Mouse (Mus musculus) stomach, embryonic 14.5 days (tissue): ENCODE data around the gene Glp1r. TPM values are rescaled to one million over a fixed set of nuclear protein-coding genes. Genes with fewer than 3 reads are reported as not detected.

Experiments
- ATAC-seq: fragments of 200-750 bp; cut with Nextera tagmentation; 2 replicates; pipeline ENCODE4 v1.8.0; 2017; ENCODE audit warnings: low read depth, moderate TSS enrichment; ENCODE audit not compliant: insufficient number of reproducible peaks, insufficient read depth, low FRiP score
- H3K27ac ChIP-seq: fragments of 300-500 bp; sonication (generic); 2 replicates; pipeline ENCODE4 v1.5.1; 2014; ENCODE audit warnings: mild to moderate bottlenecking, low read length, moderate library complexity, mixed read lengths
- H3K27me3 ChIP-seq: fragments of 300-500 bp; sonication (generic); 2 replicates; pipeline ENCODE4 v1.6.1; 2014; ENCODE audit warnings: low read length, control low read depth, mixed read lengths; ENCODE audit not compliant: control insufficient read depth, insufficient read depth
- H3K36me3 ChIP-seq: fragments of 300-500 bp; sonication (generic); 2 replicates; pipeline ENCODE4 v1.6.1; 2014; ENCODE audit warnings: mild to moderate bottlenecking, control low read depth, low read length, moderate library complexity, mixed read lengths; ENCODE audit not compliant: control insufficient read depth, insufficient read depth
- H3K4me1 ChIP-seq: fragments of 300-500 bp; sonication (generic); 2 replicates; pipeline ENCODE4 v1.6.1; 2014; ENCODE audit warnings: low read length, control low read depth, mixed read lengths; ENCODE audit not compliant: control insufficient read depth, insufficient read depth
- H3K4me2 ChIP-seq: fragments of 300-500 bp; sonication (generic); replicated peaks from 2 replicates; pipeline ENCODE4 v1.6.1; 2014; ENCODE audit warnings: low read depth, low read length, control low read depth
- H3K4me3 ChIP-seq: fragments of 300-500 bp; sonication (generic); 2 replicates; pipeline ENCODE4 v1.5.1; 2014; ENCODE audit warnings: low read depth, low read length, control low read depth
- H3K9ac ChIP-seq: fragments of 300-500 bp; sonication (generic); replicated peaks from 2 replicates; pipeline ENCODE4 v1.6.1; 2014; ENCODE audit warnings: low read depth, mild to moderate bottlenecking, control low read depth, low read length, moderate library complexity, mixed read lengths
- H3K9me3 ChIP-seq: fragments of 300-500 bp; sonication (generic); 2 replicates; pipeline ENCODE4 v1.6.1; 2016; ENCODE audit warnings: low read depth, low read length, control low read depth; ENCODE audit not compliant: control insufficient read depth
- WGBS: fragments of 180-500 bp; shearing (Covaris S2); extraction: QIAGEN DNeasy Blood & Tissue Kit; methylation state at CpG from one replicate; pipeline ENCODE4 v1.1.7; 2014; 5-methylcytosine and 5-hydroxymethylcytosine counted together
- microRNA-seq: library from miRNA; unstranded; fragments of <30 nt; microRNA quantifications from one replicate; pipeline ENCODE4, GENCODE M21; 2016
- polyA plus RNA-seq: library from polyadenylated mRNA; unstranded; fragments of >200 nt; fragmentation: Nextera tagmentation; extraction: Ambion mirVana; gene quantifications from 2 replicates; pipeline ENCODE4 v1.2.1, GENCODE M21; 2014

Glp1r gene
- polyA plus RNA-seq, 1 experiment from 2014 or later, result 0.23 TPM

GRCm38 (mm10) chr17:30969983-30970382 lies 68.4 kb downstream of the Glp1r start:
- no peak for ATAC-seq
- Histone ChIP-seq H3K4me2 (no peak overlapping the region), H3K27ac (no peak overlapping the region), H3K4me3 (no peak overlapping the region), H3K9ac (no peak overlapping the region), H3K9me3 (no peaks in the 10 kb centered on the region), H3K4me1 (peaks cover 4% of the 10 kb centered on the region; the same call in 1 of the 2 replicates), H3K27me3 (no peaks in the 10 kb centered on the region), H3K36me3 (no peaks in the 10 kb centered on the region)
- 40% methylated on average over 4 of the region's 4 CpGs for WGBS

- Histone ChIP-seq H3K4me1 (peaks cover 4% of the 10 kb centered on the region; the same call in 1 of the 2 replicates), H3K36me3 (no peaks in the 10 kb centered on the region), H3K4me2 (no peak overlapping the region), H3K9ac (no peak overlapping the region), H3K27me3 (no peaks in the 10 kb centered on the region), H3K4me3 (no peak overlapping the region), H3K27ac (no peak overlapping the region), H3K9me3 (no peaks in the 10 kb centered on the region)
- ATAC-seq, result 0 out of 2 replicates have a peak, but pooled peaks have one; percentile 42
- WGBS, result 79% methylated on average over 7 of the region's 7 CpGs
These were observed 70.3 kb downstream of the Glp1r start for GRCm38 (mm10) chr17:30971877-30972276.

- H3K27ac ChIP-seq, result no peak overlapping the region; the same call in 1 of the 2 replicates
- H3K4me1 ChIP-seq, result peaks cover 4% of the 10 kb centered on the region; the same call in 1 of the 2 replicates
- H3K9me3 ChIP-seq, result no peaks in the 10 kb centered on the region
- no peak overlapping the region for H3K4me3 ChIP-seq
- H3K27me3 ChIP-seq, result no peaks in the 10 kb centered on the region
- 57% methylated on average over 6 of the region's 6 CpGs for WGBS
- no peak overlapping the region for H3K9ac ChIP-seq
- no peaks in the 10 kb centered on the region for H3K36me3 ChIP-seq
- H3K4me2 ChIP-seq, result no peak overlapping the region
- peak; percentile 57; the same call in 1 of the 2 replicates for ATAC-seq
These were observed 71.7 kb downstream of the Glp1r start for GRCm38 (mm10) chr17:30973332-30973731.

GRCm38 (mm10) chr17:30977290-30977689 lies 75.7 kb downstream of the Glp1r start:
- no peak for ATAC-seq
- no peaks in the 10 kb centered on the region for H3K36me3 ChIP-seq
- 65% methylated on average over 2 of the region's 2 CpGs for WGBS
- no peak overlapping the region for H3K27ac ChIP-seq
- no peak overlapping the region for H3K4me3 ChIP-seq
- peaks cover 4% of the 10 kb centered on the region; the same call in 1 of the 2 replicates for H3K4me1 ChIP-seq
- no peak overlapping the region for H3K4me2 ChIP-seq
- H3K9ac ChIP-seq, result no peak overlapping the region
- no peaks in the 10 kb centered on the region for H3K27me3 ChIP-seq
- no peaks in the 10 kb centered on the region for H3K9me3 ChIP-seq

- Histone ChIP-seq H3K27me3 (no peaks in the 10 kb centered on the region), H3K4me2 (no peak overlapping the region), H3K27ac (no peak overlapping the region), H3K9me3 (no peaks in the 10 kb centered on the region), H3K4me3 (no peak overlapping the region), H3K36me3 (no peaks in the 10 kb centered on the region), H3K4me1 (peaks cover 4% of the 10 kb centered on the region; the same call in 1 of the 2 replicates), H3K9ac (no peak overlapping the region)
- ATAC-seq, result no peak
- WGBS, result 60% methylated on average over 10 of the region's 10 CpGs
These were observed 76.9 kb downstream of the Glp1r start for GRCm38 (mm10) chr17:30978556-30978955.

- H3K4me1 ChIP-seq, result no peaks in the 10 kb centered on the region
- no peak overlapping the region for H3K4me3 ChIP-seq
- no peak overlapping the region for H3K4me2 ChIP-seq
- no peak for ATAC-seq
- no peak overlapping the region for H3K9ac ChIP-seq
- no peaks in the 10 kb centered on the region for H3K9me3 ChIP-seq
- no peaks in the 10 kb centered on the region for H3K27me3 ChIP-seq
- 65% methylated on average over 4 of the region's 4 CpGs for WGBS
- H3K27ac ChIP-seq, result no peak overlapping the region
- no peaks in the 10 kb centered on the region for H3K36me3 ChIP-seq
These were observed 81.9 kb downstream of the Glp1r start for GRCm38 (mm10) chr17:30983521-30983920.

- Histone ChIP-seq H3K9me3 (no peaks in the 10 kb centered on the region), H3K36me3 (no peaks in the 10 kb centered on the region), H3K27ac (no peak overlapping the region), H3K4me3 (no peak overlapping the region), H3K9ac (no peak overlapping the region), H3K27me3 (no peaks in the 10 kb centered on the region), H3K4me1 (no peaks in the 10 kb centered on the region), H3K4me2 (no peak overlapping the region)
- WGBS, result 69% methylated on average over 10 of the region's 10 CpGs
- no peak for ATAC-seq
These were observed 88.6 kb downstream of the Glp1r start for GRCm38 (mm10) chr17:30990254-30990653.

Small RNA genes within 50 kb of the gene (microRNA-seq; reads per million reads assigned to microRNA genes)
- not detected for gene Gm24026

Other genes starting within 250 kb of the Glp1r start
- not detected in 2 replicates for gene Umodl1, start 52.8 kb downstream of the Glp1r start, polyA plus RNA-seq
- 5.9 and 6.6 TPM in 2 replicates for gene Abcg1, start 155.9 kb downstream of the Glp1r start, polyA plus RNA-seq
- 21.9 and 22.6 TPM in 2 replicates for gene Tff3, start 227.8 kb downstream of the Glp1r start, polyA plus RNA-seq
- gene Tff2, start 242.5 kb downstream of the Glp1r start, polyA plus RNA-seq, result 17.7 and 18.5 TPM in 2 replicates